Mouse (Mus musculus) cerebellum, adult 9-10 months (tissue): ENCODE measurements around the gene Msi2.

Experiments used
- DNase-seq: peaks from one replicate; pipeline ENCODE4 v3.0.0; 2022

The Msi2 gene

DNA sequence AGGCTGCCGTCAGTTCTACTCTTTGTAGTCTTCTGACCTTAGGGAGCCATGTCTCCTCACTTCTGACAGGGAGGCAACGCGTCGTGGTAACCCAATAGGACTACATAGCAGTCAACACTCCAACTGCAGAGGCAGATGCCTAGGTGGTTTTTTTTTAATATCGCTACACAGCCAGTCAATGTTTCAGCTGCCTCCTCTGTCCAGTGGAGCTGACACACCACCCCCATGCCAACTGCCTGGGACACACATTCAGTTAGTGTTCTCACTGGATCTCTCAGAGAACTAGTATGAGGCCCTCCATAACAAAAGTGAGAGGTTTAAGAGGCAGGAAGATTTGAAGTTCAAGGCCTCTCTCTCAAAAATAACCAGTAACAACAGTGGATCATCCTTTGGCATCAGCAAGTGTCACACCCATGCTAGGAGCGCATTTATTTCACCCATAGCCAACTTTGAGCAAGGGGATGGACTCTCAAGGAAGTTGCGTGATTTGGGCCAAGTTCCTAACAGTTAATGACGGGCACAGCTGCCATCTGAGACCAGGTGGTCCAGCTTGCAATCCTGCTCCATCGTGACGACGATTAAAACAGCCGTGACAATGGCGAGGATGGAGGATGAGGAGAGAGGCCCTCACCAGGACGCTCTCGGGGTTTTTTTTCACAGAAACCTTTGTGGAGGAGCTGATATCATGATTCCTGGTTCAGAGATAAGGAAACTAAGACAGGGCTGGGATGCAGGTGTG, 8.3 kb downstream of the Msi2 start:
- no peak for DNase-seq

DNA sequence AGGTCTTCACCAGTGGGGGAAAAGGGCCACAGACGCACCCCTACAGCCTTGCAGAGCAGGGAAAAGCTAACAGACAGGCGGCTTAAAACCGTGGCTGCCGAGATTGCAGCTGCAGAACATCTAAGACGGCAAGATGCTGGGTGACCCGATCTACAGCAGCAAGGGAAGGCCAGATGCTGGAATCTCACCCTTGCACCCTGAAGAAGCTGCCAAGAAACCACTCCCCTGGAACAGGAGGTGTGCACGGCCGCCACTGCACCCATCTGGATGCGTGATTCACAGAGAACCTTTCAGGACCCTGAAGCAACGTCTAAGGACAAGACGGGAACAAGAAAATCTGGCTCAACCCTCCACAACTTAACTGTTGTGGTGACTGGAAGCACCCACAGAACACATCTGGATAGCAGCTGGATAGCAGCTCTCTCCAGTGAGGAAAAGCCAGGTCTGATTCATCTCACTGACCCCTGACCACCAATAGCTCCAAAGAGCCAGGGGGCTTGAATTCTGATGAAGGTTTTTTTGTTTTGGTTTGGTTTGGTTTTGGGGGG, 11.0 kb downstream of the Msi2 start:
- DNase-seq, result no peak

DNA sequence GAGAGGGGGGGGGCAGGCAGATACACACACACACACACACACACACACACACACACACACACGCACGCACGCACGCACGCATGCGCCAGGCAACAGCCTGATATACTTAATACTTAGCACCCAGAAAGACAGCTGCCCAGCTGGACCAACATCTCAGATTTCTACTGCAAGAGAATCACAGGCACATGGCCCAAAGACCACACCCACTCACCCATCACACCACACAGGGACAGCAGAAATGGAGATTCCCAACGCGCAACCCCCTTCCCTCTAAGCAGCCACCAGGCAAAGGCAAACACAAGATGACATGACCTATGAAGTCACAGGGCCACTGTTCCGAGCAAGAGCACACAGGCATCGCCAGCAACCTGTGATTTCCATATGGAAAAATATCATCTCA, 13.6 kb downstream of the Msi2 start:
- DNase-seq, result no peak

DNA sequence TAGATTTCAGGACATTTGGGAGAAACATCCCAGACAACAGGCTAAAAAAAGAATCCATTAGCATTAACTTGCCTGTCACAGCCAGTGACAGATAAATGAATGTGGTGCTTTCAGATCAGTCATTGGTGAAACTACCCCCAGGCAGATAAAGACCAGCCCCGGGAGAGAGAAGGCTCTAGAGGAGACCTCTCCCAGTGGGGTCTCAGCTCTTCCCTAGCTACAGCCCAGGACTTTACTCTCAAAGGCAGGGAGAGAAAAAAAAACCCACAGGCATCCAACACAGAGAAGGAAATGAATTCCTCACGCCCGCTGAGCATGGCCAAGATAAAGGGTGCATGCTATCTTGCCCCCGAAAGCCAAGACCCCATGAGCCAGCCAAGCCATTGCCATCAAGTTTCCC, 15.1 kb downstream of the Msi2 start:
- DNase-seq, result no peak

DNA sequence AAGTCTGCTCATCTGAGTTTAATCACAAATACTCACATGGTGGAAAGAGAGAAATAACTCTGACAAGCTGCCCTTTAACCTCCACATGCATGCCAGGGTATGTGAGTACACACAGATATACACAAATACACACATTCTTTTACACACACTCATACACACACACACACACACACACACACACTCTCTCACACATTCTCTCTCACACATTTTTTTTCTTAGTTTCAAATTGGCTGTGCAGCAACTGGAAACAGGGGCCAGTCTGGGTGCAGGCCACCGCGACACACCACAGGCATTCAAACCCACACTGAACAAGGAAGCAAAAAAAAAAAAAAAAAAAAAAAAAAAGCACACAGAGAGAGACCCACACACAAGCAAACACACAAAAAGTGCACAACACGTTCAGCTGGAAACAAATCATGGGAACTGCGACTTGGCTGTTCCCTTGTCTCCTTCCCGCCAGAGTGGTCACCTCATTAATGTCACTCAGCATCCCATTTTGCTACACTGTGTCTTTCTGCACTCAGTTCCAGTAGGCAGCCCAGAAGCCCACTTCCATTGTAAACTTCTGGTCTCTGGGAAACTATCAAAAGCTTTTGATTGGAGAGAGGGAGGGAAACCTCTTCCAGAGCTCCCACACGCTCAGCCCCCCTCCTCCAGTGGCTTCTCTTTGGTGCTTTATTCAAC, 16.2 kb downstream of the Msi2 start:
- DNase-seq, result no peak

DNA sequence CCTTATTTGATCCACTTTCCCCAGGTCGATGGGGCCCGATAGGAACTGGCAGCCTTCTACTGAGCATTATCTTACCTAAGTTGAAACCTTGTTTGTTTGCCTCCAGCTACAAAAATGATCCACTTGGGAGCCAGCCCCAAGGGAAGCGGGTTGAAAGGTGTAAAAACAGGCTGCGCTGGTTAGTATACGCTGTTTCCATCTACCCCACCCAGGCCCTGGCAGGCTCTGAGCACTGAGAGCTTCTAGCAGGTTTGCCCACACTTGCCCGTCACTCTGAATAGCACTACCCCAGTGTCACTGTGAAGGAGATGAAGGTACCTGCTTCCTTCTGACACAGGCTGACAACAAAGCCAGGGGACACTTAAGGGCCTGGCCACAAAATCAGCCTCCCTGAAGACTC, 17.3 kb downstream of the Msi2 start:
- DNase-seq, result no peak

DNA sequence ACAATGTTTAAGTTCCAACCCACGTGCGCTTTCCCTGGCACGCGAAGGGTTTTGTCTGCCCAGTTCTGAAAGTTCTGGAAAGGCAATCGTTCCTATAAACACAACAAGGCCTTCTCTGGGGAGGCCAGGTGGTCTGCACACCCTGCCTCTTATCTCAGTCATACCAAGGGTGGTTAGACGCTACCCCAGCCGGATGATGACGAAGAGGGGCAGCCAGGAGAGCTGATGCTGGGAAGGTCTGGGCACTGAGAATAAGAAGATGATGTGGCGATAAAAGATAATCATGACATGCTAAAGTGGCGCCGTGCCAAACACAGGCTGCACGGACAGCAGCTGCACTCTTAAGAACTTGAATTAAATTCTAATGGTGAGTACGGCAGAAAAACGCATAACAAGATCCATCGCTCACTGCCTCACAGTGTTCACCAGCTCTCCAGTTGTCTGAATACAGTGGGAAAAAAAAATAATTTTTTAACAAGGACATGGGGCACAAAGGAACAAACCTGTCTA, 18.1 kb downstream of the Msi2 start:
- no peak for DNase-seq

DNA sequence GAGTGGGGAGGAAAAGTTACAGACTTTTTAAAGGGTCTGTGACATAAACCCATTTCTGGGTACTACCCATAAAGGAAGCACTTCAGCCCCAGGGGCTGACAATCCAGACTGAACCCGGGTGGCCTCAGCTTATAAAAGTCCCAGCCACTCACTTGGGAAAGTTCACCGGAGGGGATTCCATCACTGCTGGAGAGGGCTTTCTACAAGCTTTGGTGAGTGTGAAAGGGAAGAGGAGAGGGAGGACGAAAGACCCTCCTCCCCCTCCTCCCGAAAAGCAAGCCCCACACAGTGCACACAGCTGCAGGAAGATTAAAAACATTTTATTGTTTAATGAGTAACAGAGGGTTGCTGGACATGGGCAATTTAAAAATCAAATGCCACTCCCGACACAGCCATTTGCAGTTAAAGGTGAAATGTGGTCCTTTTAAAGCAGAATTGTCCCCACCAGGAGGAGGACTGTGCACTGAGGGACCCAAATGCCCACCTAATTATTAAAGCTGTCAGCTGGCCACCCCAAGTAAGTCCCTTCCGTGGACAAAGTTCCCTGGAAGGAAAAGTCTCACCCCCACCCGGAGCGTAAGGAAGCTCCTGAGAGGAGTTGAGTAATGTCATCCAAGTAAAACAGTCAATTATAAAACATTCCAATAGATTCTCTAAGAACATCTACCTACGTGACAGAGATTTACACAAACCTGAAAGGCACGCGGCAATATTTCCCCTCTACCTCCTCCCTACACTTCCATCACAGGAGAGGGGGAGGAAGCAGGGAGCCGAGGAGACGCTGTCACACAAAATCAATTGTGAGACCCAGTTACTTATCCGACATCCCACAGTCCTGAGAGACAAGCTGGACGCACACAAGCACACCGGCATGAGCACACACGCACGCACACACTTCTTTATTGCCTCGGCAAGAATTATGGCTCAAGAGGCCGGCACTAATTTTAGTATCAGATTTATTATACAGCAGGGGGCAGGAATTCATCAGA, 24.1 kb downstream of the Msi2 start:
- DNase-seq, result no peak

DNA sequence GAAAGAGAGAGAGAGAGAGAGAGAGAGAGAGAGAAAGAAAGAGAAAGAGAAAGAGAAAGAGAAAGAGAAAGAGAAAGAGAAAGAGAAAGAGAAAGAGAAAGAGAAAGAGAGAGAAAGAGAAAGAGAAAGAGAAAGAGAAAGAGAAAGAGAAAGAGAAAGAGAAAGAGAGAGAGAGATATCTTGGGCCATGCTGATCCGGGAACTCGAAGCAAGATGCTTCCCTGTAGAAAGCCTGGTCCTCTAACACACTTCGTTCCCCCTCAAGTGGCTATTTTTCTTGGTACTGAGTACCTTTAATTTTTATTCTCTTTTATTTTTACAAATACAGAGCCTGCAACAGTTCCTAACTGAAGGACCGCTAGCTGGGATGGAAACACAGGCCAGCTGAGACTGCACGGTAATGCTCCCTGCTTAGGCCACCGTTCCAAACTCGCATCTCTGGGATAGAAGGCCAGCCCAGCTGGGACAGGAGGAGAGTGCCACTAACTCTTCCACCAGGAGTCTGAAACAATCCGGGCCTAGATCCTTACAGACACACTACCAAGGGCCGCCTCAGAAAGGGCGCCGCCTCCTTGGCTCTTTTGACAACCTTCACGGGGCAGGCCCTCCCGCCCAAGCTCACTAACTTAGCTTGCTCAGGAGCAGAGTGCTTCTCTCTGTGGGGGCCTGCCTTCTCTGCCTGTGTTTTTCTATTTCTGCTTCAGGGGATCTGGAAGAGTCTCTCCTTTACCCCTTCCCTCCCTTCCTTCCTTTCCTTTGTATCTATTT, 25.1 kb downstream of the Msi2 start:
- DNase-seq, result no peak

DNA sequence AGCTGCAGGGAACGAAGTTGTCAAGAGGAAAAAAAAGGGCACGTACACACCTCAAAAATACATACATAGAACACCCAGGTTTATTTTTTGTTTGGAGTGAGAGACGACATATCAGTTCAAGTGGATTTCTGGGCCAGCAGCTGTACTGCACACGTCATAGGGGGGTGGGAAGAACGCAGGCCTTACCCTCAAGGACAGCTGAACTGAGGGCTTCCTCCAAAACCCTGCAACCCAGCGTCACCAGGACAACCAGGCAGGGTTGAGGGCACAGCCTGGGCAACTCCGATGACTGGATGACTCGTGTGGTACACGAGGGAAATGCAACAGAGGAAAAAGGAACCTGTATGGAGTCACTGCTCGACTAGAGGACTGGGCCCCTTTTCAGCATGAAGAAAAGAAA, 25.9 kb downstream of the Msi2 start:
- DNase-seq, result no peak

DNA sequence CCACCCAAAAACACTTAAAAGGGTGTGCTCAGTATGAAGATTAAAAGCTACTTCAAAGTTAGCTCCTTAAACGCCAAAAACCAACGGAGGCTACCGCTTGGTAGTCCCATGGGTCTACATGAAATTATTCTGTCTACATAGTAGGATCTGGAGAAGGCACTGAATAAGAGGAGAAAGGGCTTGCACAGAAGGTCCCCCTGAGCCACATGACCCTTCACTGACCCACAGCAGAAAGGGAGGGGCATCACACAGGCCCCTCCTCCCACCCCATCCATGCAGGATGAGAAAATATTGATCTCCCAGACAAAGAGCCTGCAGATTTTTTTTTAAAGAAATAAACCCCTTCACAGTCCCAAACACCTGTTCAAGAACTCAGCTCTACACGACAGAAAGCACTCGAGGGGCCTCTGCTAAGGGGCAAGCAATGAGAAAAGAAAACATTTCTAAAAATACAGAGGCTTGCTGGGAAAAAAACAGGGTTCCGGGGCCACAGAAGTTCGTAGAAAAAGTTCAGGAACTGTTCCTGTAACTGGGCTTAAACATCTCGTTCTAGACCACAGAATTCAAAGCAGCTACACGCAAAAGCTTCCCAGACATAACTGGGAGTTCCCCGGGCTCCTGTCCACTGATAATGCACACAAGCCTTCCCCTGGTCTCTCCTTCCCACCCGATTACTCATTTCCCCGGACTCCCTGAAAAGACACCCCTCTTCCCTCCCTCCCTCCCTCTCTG, 27.6 kb downstream of the Msi2 start:
- DNase-seq, result no peak

DNA sequence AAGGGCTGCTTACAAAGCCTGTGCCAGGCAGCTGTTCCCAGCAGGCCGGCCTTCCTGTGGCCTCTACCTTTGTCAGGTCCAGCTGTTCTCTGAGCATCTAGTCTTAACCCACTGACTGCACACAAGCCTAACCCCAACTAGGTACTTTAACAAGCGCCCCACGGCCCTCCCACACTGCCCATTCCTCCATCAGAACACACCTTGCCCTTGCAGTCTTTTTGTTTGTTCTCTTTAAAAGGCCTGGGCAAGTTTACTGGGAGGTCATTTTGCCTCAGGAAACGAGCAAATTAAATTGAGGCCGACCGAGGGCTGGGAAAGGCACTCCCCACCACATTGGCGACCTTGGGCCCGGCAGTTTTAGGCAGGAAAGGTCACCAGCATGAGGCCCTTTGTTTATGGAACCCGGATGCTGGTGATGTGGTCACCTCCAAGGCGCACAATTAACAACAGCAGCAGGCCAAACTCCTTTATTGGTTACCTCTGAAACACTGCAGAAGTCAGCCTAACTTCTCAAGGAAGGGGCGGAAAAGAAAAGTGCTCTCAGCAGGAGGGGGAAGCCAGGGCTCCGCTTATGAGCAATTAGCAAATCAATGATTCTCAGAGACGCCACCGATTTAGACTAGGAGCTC, 28.4 kb downstream of the Msi2 start:
- no peak for DNase-seq

DNA sequence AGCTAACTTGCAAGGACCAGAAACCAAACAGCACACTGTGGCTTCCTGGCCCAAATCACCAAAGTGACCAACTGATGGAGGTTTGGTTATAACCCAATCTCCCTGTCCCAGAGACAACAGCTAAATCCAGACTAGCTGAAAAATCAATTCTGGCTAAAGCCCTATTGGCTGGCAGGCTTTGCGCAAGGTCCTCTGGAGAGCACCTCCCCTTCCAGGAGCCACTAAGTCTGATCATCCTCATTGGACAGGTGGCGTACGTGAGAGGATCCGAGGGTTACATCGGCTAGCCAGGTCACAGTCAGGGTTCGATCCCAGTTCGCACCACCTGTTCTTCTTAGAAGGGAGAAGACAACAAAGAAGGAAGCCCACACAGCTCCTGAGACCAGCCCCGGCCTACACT, 29.7 kb downstream of the Msi2 start:
- no peak for DNase-seq

DNA sequence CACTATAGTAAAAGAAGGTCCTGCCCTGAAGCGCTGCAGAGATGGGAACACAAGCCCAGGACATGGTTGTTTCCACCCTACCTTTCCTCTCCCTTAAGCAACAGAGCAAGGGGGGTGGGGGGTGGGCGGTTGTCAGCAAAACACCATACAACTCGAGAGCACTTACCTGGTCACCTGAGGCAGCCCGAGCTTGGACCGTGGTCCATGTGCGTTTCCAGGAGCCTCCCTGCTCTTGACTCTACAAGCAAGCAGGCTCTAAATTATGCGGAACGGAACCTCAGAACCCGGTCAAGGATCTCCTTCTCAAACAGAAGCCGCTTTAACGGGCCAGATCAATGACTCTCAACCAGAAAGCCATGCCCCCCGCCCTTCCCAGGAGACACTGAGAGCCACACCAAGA, 30.6 kb downstream of the Msi2 start:
- no peak for DNase-seq

DNA sequence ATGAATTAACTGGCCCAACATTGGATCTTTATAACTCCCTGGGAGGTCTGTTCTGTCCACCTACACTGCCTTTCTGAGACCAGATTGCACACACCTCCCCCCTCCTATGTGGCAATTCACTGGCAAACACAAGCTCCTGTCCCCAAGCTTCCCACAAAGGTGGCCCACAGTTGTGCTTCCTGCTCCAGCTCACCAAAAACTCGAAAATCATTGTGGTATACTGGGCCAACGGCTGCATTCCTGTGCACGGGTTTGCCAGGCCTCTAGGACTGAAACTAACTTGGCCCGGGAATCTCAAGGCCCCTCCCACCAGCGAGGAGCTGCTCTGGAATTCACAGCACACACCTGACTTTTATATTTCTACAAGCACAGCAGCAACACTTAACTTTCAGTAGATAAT, 31.3 kb downstream of the Msi2 start:
- no peak for DNase-seq

DNA sequence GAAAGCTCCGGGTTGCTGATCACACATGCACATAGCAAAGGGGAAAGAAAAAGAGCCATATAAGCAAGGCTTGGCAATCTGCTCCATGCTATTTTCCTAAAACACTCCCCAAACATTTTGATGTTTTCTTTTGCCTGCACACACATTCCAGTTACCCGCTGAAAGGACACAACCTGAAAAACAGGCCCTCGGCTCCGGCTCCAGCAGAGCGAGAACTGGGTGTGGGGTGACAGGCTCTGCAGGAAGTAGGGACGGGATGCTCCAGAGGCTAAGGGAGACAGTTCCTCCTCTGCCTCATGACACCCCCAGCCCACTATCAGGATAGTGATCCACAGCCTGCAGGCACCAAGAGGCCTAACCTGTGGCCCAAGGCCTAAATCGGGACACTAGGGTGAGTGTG, 32.3 kb downstream of the Msi2 start:
- DNase-seq, result no peak

DNA sequence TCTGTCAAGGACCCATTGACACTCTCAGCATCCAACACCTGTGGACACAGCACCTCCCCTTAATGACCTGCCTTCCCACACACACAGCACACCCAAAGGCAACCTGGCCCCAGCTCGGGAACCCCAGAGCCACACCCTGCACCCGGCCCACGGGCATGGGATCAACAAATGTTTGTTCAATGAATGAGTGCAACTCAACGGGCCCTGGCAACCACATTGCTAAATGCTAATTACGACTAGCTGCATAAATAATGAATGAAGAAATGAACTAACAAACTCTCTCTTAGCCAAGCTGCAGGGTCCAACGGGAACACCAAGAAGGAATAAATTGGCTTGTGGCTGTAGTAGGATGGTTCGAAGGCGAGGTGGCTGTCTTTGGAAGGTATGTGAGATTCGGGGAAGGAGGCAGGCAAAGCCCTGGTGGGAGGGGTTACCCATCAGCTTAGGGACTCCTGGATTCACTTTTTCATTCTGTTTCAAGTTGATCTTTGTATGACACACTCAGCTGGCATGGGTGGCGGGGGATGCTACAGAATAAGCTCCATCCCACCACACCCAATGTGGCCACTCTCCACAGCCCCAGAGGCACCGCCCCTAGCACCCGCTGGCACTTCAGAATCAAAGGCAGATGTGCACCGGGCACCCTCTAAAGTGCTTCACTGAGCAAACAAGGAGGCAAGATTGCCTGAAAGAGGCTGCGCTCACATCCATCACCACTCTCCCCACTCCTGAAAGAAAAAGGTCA, 35.1 kb downstream of the Msi2 start:
- DNase-seq, result no peak

DNA sequence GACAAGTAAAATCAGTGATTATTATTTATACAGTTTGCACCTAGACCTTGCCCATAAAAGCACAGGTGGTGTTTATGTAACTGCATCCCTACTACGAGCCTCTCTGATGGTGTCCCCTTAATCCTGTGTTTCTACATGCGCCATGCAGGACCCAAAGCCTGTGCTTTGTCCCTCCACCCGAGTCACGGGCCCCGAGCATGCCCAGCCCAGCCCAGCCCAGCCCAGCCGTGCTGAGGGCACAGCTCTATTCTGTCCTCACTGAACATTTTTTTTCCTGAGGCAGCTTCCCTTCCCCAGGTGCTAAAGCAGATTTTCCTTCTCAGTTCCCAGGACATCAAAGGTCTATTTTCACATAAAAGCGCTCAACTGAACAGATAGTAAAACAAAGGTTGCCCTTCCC, 41.0 kb downstream of the Msi2 start:
- no peak for DNase-seq

DNA sequence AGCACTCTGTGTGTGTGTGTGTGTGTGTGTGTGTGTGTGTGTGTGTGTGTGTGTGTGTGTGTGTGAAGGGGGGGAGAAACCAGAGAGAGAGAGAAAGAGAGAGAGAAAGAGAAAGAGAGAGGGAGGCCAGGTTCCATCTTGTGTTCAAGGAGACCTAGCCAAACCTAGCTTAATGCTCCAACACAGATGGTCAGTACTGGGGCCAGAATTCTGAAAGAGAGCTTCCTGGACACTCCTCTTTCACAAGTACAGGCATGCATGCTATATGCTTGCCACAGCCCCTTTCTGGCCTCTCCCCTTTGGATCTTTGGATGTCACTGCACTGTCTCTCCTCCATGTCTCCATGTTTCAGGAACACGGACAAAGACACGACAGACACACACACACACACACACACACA, 41.7 kb downstream of the Msi2 start:
- DNase-seq, result peak; percentile 46
